Mouse (Mus musculus) B cell, adult 67 days (primary cell): ENCODE results near the gene Skint8. TPM values are rescaled to one million over a fixed set of nuclear protein-coding genes. Genes with fewer than 3 reads are reported as not detected.

ENCODE experiments used
- total RNA-seq, 2 experiments: library from RNA; stranded (reverse); gene quantifications; 4 replicates each; pipeline ENCODE4 v1.2.4; 2023

The Skint8 gene
- not detected for total RNA-seq

DNA sequence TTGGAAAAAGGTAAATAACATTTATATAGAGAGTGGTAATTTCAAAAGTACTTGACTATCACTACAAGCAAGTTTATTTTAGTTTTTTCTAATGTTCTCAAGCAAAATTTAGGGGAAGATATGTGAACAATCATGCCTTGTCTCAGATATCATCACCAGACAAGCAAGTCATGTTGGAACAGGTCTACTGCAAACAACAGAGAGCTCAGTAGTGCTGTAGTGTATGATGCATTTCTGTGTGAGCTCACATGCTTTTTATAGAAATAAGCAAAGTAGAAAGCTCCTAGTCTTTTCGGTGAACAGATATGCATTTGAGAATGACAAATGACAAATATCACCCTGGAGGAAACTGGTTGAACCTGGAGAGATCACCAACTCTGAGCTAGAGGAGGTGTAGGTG, at the start of gene Skint8:
TSS of gene Skint8 (plus strand) at position 301 of the 400 bp plus-strand sequence.

DNA sequence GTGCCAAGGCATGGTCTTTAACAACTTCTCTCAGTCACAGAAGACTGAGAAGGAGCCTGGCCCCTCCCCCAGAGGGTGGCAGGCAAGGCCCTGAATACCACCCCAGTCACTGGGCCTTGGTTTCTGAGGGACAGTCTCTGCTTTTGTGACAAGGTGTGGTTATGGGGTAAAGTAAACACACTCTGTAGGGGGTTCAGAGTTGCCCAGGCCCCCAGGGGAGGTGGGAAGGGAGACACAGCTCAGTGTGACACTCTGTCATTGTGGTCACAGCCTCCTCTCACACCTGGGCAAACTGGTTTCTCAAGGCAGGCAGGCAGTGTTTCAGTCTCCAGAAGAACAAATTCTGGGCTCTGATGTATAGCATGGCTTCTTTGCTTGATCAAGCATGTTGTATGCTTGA, 16.4 kb upstream of the Skint8 start, which contains the start of gene Slc5a9:
TSS of gene Slc5a9 (minus strand) at position 144 of the 400 bp plus-strand sequence.

DNA sequence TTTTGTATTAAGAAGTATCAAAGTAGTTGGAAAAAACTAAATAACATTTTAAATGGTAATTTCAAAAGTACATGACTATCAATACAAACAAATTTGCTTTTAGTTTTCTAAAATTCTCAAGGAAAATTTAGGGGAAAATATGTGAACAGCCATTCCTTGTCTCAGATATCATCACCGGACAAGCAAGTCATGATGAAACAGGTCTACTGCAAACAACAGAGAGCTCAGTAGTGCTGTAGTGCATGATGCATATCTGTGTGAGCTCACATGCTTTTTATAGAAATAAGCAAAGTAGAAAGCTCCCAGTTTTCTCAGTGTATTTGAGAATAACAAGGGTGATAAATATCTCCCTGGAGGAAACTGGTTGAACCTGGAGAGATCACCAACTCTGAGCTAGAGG, 53.4 kb downstream of the Skint8 start, which contains the start of gene Skint7:
TSS of gene Skint7 (plus strand) at position 301 of the 400 bp plus-strand sequence.

Other genes starting within 250 kb of the Skint8 start
- gene Spata6, start 199.4 kb upstream of the Skint8 start, total RNA-seq: 10 to 100 TPM; 22.0 to 23.0 TPM
- gene Slc5a9, start 16.5 kb upstream of the Skint8 start, total RNA-seq: not detected
- gene Skint7, start 53.5 kb downstream of the Skint8 start, total RNA-seq: not detected
- not detected for gene Skint1, start 86.9 kb downstream of the Skint8 start, total RNA-seq
- not detected for gene Skint4, start 152.6 kb downstream of the Skint8 start, total RNA-seq